Mouse (Mus musculus) limb, embryonic 10.5 days (tissue): ENCODE results near the gene Srf. TPM values are rescaled to one million over a fixed set of nuclear protein-coding genes. Genes with fewer than 3 reads are reported as not detected.
"Not testable (repeated sequence)": the region's sequence is repeated elsewhere in the genome, so short reads cannot be mapped to it uniquely, and the experiment has no call there.

Experiments used
- DNase-seq: peaks from one replicate; pipeline ENCODE4 v3.0.0-alpha.2; 2017; ENCODE audit warnings: low spot score
- H3K27ac ChIP-seq: fragments of 300-500 bp; sonication (generic); 2 replicates; pipeline ENCODE4 v1.5.1; 2016; ENCODE audit warnings: mild to moderate bottlenecking
- H3K27me3 ChIP-seq: fragments of 300-500 bp; sonication (generic); 2 replicates; pipeline ENCODE4 v1.6.1; 2016; ENCODE audit warnings: low read depth, mild to moderate bottlenecking; ENCODE audit not compliant: poor library complexity, severe bottlenecking
- H3K36me3 ChIP-seq: fragments of 300-500 bp; sonication (generic); 2 replicates; pipeline ENCODE4 v1.6.1; 2016; ENCODE audit warnings: mild to moderate bottlenecking, moderate library complexity
- H3K4me1 ChIP-seq: fragments of 300-500 bp; sonication (generic); 2 replicates; pipeline ENCODE4 v1.6.1; 2016
- H3K4me3 ChIP-seq: fragments of 300-500 bp; sonication (generic); 2 replicates; pipeline ENCODE4 v1.5.1; 2016; ENCODE audit warnings: mild to moderate bottlenecking, moderate library complexity
- H3K9me3 ChIP-seq: fragments of 300-500 bp; sonication (generic); replicated peaks from 2 replicates; pipeline ENCODE4 v1.6.1; 2016; ENCODE audit warnings: mild to moderate bottlenecking
- WGBS: fragments of 180-500 bp; shearing (Covaris S2); methylation state at CpG from one replicate; pipeline ENCODE4 v1.1.7; 2016; 5-methylcytosine and 5-hydroxymethylcytosine counted together
- polyA plus RNA-seq: library from polyadenylated mRNA; unstranded; fragments of >200 nt; fragmentation: Nextera tagmentation; extraction: Ambion mirVana; gene quantifications from 2 replicates; pipeline ENCODE4 v1.2.1, GENCODE M21; 2016

Gene Srf
- polyA plus RNA-seq, 1 experiment from 2014 or later: 8.3 TPM

GRCm38 (mm10) chr17:46588913-46589312 lies 32.9 kb upstream of the Srf start:
- no peaks in the 10 kb centered on the region for H3K9me3 ChIP-seq
- no peaks in the 10 kb centered on the region for H3K4me1 ChIP-seq
- H3K27ac ChIP-seq: no peak overlapping the region
- no peaks in the 10 kb centered on the region for H3K27me3 ChIP-seq
- peaks cover 90% of the 10 kb centered on the region for H3K36me3 ChIP-seq
- no peak overlapping the region for H3K4me3 ChIP-seq
- no peak for DNase-seq
- WGBS: 95% methylated on average over 6 of the region's 6 CpGs

GRCm38 (mm10) chr17:46588173-46588572 lies 32.2 kb upstream of the Srf start:
- no peaks in the 10 kb centered on the region for H3K9me3 ChIP-seq
- WGBS: 91% methylated on average over 9 of the region's 9 CpGs
- no peak overlapping the region for H3K27ac ChIP-seq
- no peaks in the 10 kb centered on the region for H3K27me3 ChIP-seq
- no peak for DNase-seq
- H3K4me1 ChIP-seq: no peaks in the 10 kb centered on the region
- H3K4me3 ChIP-seq: no peak overlapping the region
- H3K36me3 ChIP-seq: peaks cover 91% of the 10 kb centered on the region

- Histone ChIP-seq H3K27ac (no peak overlapping the region), H3K27me3 (no peaks in the 10 kb centered on the region), H3K4me1 (no peaks in the 10 kb centered on the region), H3K9me3 (no peaks in the 10 kb centered on the region), H3K36me3 (peaks cover 92% of the 10 kb centered on the region), H3K4me3 (no peak overlapping the region)
- WGBS: 95% methylated on average over 8 of the region's 8 CpGs
- no peak for DNase-seq
Measured at GRCm38 (mm10) chr17:46586327-46586726, 30.4 kb upstream of the Srf start.

GRCm38 (mm10) chr17:46578650-46579049 lies 22.7 kb upstream of the Srf start:
- no peak for DNase-seq
- no peak overlapping the region for H3K4me3 ChIP-seq
- H3K27me3 ChIP-seq: no peaks in the 10 kb centered on the region
- no peak overlapping the region for H3K27ac ChIP-seq
- H3K4me1 ChIP-seq: no peaks in the 10 kb centered on the region
- WGBS: 79% methylated on average over 5 of the region's 5 CpGs
- peaks cover 92% of the 10 kb centered on the region for H3K36me3 ChIP-seq
- no peaks in the 10 kb centered on the region for H3K9me3 ChIP-seq

- no peak overlapping the region for H3K27ac ChIP-seq
- no peak overlapping the region for H3K4me3 ChIP-seq
- no peaks in the 10 kb centered on the region for H3K27me3 ChIP-seq
- H3K36me3 ChIP-seq: peaks cover 96% of the 10 kb centered on the region
- DNase-seq: no peak
- 91% methylated on average over 13 of the region's 13 CpGs for WGBS
- H3K9me3 ChIP-seq: no peaks in the 10 kb centered on the region
- H3K4me1 ChIP-seq: no peaks in the 10 kb centered on the region
Measured at GRCm38 (mm10) chr17:46576070-46576469, 20.1 kb upstream of the Srf start.

GRCm38 (mm10) chr17:46574535-46574934 lies 18.6 kb upstream of the Srf start:
- no peaks in the 10 kb centered on the region for H3K4me1 ChIP-seq
- H3K4me3 ChIP-seq: no peak overlapping the region
- WGBS: 93% methylated on average over 7 of the region's 7 CpGs
- DNase-seq: no peak
- H3K27ac ChIP-seq: no peak overlapping the region
- H3K27me3 ChIP-seq: no peaks in the 10 kb centered on the region
- no peaks in the 10 kb centered on the region for H3K9me3 ChIP-seq
- H3K36me3 ChIP-seq: peaks cover 96% of the 10 kb centered on the region

- Histone ChIP-seq H3K9me3 (no peaks in the 10 kb centered on the region), H3K27ac (no peak overlapping the region), H3K36me3 (peaks cover 97% of the 10 kb centered on the region), H3K4me3 (no peak overlapping the region), H3K4me1 (no peaks in the 10 kb centered on the region), H3K27me3 (no peaks in the 10 kb centered on the region)
- no peak for DNase-seq
- WGBS: 92% methylated on average over 11 of the region's 11 CpGs
Measured at GRCm38 (mm10) chr17:46571005-46571404, 15.0 kb upstream of the Srf start.

- 97% methylated on average over 6 of the region's 6 CpGs for WGBS
- H3K4me3 ChIP-seq: no peak overlapping the region
- H3K9me3 ChIP-seq: no peaks in the 10 kb centered on the region
- peaks cover 15% of the 10 kb centered on the region for H3K36me3 ChIP-seq
- H3K27ac ChIP-seq: no peak overlapping the region
- no peak for DNase-seq
- H3K27me3 ChIP-seq: no peaks in the 10 kb centered on the region
- H3K4me1 ChIP-seq: peaks cover 30% of the 10 kb centered on the region
Measured at GRCm38 (mm10) chr17:46559146-46559545, 3.2 kb upstream of the Srf start.

GRCm38 (mm10) chr17:46558151-46558550 lies 2.2 kb upstream of the Srf start:
- H3K36me3 ChIP-seq: peaks cover 5% of the 10 kb centered on the region; the same call in 1 of the 2 replicates
- WGBS: 85% methylated on average over 5 of the region's 5 CpGs
- H3K9me3 ChIP-seq: no peaks in the 10 kb centered on the region
- no peaks in the 10 kb centered on the region for H3K27me3 ChIP-seq
- peaks cover 40% of the 10 kb centered on the region for H3K4me1 ChIP-seq
- DNase-seq: no peak
- H3K4me3 ChIP-seq: no peak overlapping the region
- H3K27ac ChIP-seq: no peak overlapping the region

- DNase-seq, H3K9me3 ChIP-seq, H3K27me3 ChIP-seq, H3K4me3 ChIP-seq, H3K36me3 ChIP-seq: not testable (repeated sequence)
- H3K4me1 ChIP-seq: peaks cover 48% of the 10 kb centered on the region
- H3K27ac ChIP-seq: peak overlapping the region; percentile 100
Measured at GRCm38 (mm10) chr17:46557321-46557720, 1.3 kb upstream of the Srf start.

GRCm38 (mm10) chr17:46556584-46556945 lies 590 bp upstream of the Srf start:
- WGBS: 0% methylated on average over 11 of the region's 11 CpGs
- Histone ChIP-seq H3K4me1 (peaks cover 51% of the 10 kb centered on the region), H3K4me3 (peak overlapping the region; percentile 99), H3K9me3 (no peaks in the 10 kb centered on the region), H3K27me3 (no peaks in the 10 kb centered on the region), H3K27ac (peak overlapping the region; percentile 100), H3K36me3 (peaks cover 11% of the 10 kb centered on the region)
- DNase-seq: peak; percentile 71

- H3K4me1 ChIP-seq: peaks cover 51% of the 10 kb centered on the region
- peaks cover 25% of the 10 kb centered on the region for H3K36me3 ChIP-seq
- peak; percentile 75 for DNase-seq
- H3K9me3 ChIP-seq: no peaks in the 10 kb centered on the region
- WGBS: under 1% methylated on average over 75 of the region's 75 CpGs
- peak overlapping the region; percentile 100 for H3K27ac ChIP-seq
- H3K27me3 ChIP-seq: no peaks in the 10 kb centered on the region
- peak overlapping the region; percentile 99 for H3K4me3 ChIP-seq
Measured at GRCm38 (mm10) chr17:46554977-46555672, 850 bp downstream of the Srf start.

- no peaks in the 10 kb centered on the region for H3K9me3 ChIP-seq
- peak overlapping the region; percentile 99 for H3K4me3 ChIP-seq
- WGBS: 2% methylated on average over 11 of the region's 11 CpGs
- DNase-seq: no peak
- peaks cover 31% of the 10 kb centered on the region for H3K36me3 ChIP-seq
- no peaks in the 10 kb centered on the region for H3K27me3 ChIP-seq
- H3K4me1 ChIP-seq: peaks cover 51% of the 10 kb centered on the region
- peak overlapping the region; percentile 100 for H3K27ac ChIP-seq
Measured at GRCm38 (mm10) chr17:46554646-46554976, 1.4 kb downstream of the Srf start.

GRCm38 (mm10) chr17:46553926-46554325 lies 2.0 kb downstream of the Srf start:
- DNase-seq: no peak
- Histone ChIP-seq H3K4me3 (peak overlapping the region; percentile 99), H3K27me3 (no peaks in the 10 kb centered on the region), H3K9me3 (no peaks in the 10 kb centered on the region), H3K36me3 (peaks cover 36% of the 10 kb centered on the region), H3K27ac (no peak overlapping the region; the same call in 1 of the 2 replicates), H3K4me1 (peaks cover 51% of the 10 kb centered on the region)
- WGBS: 77% methylated on average over 3 of the region's 3 CpGs
